Mouse (Mus musculus) adrenal gland, postnatal 25 days (tissue): ENCODE data around the gene Hykk. TPM values are rescaled to one million over a fixed set of nuclear protein-coding genes. Genes with fewer than 3 reads are reported as not detected.
"Not testable (repeated sequence)": the region's sequence is repeated elsewhere in the genome, so short reads cannot be mapped to it uniquely, and the experiment has no call there.

Source experiments
- DNase-seq: peaks from one replicate; pipeline ENCODE4 v3.0.0; 2021; ENCODE audit warnings: mixed read lengths
- long read RNA-seq: library from polyadenylated mRNA; stranded (forward); transcript quantifications from one replicate; pipeline ENCODE4 v2.0.0, GENCODE M21; 2021
- total RNA-seq: library from RNA; stranded (reverse); gene quantifications from 2 replicates; pipeline ENCODE4 v1.2.3, GENCODE M21; 2021

Hykk gene
- 2.4 and 2.5 TPM in 2 replicates for total RNA-seq
- long read RNA-seq, full-length matches to known transcripts = 9 of 14 reads
- long read RNA-seq, partial matches to known transcripts = 0 of 14 reads
- long read RNA-seq, other reads (novel, unspliced or antisense) = 5 of 14 reads

DNA sequence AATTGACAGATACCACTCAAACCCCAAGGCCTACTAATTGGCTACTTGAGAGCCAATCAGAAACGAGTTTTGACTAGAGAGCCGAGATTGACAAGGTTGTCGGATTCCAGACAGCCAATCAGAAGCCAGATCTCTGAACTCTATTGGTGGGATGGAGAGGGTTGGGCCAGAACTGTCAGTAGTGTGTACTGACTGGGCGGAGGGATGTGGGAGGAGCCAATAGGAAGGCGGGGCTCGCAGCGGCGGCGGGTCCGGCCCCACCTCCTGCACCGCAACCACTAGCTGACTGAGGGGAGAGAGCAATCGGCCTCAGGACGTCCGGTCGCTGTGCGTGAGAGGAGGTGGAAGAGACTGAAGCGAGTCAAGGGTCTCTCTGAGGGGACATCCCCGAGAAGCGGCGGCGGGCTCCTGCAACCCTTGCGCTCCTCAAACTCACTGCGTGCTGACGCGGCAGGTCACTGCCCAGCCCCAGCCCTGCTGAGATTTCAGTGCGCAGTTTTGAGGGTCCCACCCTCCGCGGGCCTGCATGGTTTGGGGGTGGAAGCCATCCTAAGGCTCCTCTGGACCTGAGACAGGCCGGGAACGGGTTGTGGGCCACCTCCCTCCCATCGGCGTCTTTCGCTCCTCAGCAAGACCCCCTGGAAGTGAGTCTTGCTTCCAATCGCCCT, at the start of gene Hykk:
Gene Hykk, plus strand, starts transcription at position 274 of the 668 bp plus-strand sequence.
- peak; percentile 81 for DNase-seq

DNA sequence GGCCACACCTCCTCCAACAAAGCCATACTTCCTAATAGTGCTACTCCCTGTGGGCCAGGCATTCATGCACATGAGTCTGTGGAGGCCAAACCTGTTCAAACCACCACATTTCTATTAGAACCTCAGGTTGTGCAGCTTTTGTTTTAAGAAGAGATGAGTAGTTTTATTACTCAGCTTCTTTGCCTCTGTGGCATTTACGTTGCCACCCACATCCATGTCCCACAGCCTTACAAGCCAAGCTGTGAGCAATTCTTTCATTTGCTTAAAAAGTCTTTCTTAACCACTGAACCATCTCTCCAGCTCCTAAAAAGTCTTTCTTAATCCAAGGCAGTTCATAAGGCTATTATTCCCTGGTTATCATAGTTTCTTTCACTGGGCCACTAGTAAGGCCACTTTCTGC, 38.3 kb upstream of the Hykk start:
- no peak for DNase-seq

DNA sequence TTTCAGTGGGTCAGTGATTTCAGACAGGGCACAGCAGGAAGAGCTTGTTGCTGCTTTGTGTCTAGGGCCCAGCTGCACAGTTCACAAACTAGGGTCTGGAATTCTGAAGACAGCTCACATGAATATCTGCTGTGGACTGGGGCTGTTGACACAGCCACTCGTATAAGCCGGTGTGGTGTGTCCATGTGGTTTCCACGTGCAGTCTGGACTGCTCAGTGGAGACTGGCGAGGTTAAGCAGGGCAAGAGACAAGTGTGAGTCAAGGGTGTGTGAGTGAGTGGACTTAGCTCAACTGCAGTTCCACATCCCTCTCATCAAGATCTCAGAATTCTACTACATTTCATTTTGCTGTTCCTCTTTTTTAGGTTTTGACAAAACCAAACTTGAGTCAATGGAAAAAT, 25.0 kb upstream of the Hykk start:
- no peak for DNase-seq

DNA sequence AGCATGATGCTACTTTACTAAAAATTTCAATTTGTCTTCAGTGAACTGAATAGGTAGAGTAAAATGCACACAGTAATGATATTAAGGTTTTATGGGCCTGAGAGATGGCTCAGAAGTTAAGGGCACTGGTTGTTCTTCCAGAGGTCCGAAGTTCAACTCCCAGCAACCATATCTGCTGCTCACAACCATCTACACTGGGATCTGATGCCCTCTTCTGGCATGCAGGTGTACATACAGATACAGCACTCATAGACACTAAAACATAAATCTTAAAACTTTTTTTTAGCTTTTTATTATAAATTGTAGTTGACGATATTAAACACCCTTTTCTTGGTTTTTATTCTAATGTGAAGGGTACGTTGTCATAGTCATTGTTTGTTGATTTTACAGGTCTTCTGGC, 20.0 kb upstream of the Hykk start:
- no peak for DNase-seq

DNA sequence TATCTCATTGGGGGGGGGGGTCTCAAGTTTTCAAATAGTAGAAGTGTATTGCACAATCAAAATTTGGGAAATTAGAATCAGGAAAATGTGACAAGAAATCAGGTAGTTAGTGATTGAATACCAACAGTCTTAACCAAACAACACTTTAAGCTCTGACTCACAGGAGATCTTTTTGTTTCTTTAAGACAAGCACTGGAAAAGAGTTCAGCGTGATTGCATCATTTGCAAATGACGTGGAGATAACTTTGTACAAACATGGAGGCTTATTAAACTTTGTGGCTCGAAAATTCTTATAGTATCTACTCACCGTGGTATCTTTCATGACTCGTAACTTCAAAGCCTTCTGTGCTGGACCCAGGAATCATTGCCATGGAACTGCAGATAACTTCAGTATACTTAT, 7.6 kb upstream of the Hykk start:
- DNase-seq = no peak

DNA sequence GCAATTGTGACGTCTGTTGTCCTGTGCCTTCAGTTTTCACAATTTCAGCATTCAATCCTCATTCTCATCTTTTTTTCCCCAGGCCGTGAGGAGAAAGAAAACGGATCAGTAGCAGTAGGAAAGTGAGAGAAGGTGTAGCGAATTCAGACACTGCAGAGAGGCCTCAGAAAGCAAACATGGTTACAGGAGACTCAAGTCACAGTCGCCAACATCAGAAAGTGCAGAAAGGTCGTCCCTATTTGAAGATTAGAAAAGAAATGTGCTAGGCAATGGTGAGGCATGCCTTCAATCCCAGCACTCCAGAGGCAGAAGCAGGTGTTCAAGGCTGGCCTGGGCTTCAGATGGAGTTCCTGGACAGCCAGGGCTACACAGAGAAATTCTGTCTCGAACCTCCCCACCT, 1.5 kb upstream of the Hykk start:
- no peak for DNase-seq

DNA sequence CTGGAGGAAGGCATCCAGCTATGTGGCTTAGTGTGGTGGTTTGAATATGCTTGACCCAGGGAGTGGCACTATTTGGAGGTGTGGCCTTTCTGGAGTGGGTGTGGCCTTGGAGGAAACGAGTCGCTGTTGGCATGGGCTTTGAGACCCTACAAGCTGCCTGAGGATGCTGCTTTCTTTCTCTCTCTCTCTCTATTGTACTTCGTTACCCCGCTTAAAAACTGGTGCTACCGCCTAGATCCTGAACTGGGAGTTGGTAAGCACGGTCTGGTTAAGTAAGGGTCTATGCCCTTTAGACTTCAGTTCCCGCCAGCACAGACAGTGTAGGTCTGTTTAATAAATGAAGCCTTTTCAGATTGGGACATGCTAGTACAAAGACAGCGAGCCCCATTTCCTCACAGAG, 682 bp upstream of the Hykk start:
- no peak for DNase-seq

DNA sequence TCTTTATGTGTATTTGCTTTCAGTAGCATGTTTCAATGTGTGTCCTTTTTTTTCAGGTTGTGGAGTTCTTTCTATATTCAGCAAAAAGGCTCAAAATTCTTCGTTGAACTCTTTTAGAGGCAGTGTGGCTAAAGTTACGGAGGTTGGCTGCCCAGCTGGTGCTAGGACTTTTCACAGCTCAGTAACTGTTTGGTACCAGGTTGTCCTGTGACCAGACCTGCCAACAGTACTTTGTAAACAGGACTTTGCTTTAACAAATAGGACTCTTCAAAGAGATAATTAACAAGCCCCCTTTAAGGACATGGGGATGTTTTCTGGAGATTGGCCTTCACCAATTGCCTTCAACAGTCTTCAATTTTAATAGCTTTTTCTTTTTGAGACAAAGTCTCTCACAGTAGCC, 1.1 kb downstream of the Hykk start:
- no peak for DNase-seq

DNA sequence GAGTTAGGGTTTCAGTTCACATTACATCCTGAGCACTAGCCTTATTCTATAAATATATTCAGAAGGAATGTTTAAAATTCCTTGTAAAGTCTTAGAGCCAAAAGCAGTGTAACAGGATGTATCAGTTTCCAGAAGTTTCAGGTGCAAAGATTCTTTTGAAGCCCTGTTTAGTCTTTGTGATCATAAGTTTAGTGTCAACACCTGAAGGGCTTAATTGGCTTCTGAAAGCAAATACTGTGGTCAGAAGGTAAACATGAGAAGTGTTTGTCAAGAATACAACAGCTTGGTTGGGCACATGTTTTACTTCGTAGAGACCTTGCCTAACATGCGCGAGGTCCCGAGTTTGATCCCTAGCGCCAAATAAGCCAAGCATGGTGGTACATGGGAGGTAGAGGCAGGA, 1.7 kb downstream of the Hykk start:
- no peak for DNase-seq

DNA sequence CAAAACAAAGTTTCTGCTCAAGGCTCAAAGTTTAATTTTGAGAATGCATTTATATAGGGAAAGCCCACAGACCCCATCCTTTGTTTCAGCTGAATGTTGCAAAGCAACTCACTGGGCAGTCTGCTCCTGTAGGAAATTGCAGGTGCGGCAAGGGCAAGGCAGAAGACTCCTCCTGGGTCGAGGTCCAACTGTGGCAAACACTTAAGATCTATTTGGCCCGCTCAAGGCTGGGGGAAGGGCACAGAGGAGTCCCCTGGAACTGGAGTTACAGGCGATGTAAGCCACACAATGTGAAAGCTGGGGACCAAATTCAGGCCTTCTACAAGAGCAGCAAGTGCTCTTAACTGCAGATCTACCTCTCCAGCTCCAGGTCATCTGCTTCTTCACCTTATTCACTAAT, 2.9 kb downstream of the Hykk start:
- no peak for DNase-seq

DNA sequence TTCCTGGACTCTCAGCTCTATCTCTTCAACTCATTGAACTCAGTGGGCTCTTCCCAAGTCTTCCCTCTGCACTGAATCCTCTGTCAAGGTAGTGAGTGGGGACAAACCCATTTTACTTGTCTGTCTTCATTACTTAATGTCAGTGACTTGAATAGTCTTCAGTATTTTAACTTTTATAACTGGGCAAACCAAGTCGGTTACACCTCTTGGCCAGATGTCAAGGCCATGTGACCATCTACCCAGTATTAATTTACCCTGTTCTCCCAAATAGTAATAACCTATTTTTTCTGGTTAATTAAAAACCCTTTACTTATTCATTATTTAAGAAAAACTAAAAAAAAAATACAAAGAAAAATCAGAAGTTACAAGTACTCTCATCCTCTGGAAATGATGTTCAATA, 13.7 kb downstream of the Hykk start:
- no peak for DNase-seq

DNA sequence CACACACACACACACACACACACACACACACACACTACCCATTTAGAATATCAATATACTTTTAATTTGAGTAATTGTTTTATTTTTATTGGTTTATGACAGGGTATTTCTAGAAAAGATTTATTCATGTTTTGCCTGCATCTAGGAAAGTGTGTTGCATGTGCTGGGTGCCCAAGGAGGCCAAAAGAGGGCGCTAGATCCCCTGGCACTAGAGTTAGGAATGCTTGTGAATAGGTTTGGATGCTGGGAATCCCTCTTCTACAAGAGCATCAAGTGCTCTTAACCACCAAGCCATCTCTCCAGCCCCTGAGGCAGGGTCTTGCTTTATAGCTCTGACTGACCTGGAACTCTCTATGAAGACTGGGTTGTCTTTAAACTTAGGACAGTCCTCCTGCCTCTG, 14.7 kb downstream of the Hykk start:
- no peak for DNase-seq

DNA sequence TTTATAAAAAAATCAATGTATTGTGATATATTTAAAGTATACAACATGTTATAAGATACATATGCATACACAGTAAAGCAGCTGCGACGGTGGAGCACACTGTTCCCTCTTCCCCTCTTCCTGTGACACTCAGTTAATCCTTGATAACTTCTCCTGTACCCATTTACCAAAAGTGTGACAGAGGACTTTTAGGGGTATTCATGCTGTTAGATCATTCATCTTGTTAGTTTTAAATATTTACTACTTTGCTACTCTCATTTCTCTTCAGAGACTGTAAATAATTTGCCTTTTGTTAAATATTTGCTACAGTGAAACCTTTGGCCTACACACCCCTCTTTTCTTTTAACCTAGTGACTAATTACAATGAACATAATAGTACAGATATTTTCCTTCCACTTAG, 15.3 kb downstream of the Hykk start:
- no peak for DNase-seq

DNA sequence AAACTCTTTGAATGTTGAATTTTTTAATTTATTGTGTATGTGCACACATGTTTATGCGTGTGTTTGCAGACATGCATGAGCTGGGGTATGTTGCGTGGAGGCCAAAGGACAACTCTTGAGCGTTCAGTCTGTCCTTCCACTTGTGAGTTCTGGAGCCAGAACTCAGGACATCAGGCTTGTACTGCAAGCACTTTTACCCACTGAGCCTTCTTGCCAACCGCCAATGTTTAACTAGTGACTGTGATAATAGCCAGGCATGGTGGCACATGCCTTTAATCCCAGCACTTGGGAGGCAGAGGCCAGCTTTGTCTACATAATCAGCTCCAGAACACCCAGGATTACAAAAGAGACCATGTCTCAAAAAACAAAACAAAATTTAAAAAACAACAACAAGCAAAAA, 25.0 kb downstream of the Hykk start:
- no peak for DNase-seq

DNA sequence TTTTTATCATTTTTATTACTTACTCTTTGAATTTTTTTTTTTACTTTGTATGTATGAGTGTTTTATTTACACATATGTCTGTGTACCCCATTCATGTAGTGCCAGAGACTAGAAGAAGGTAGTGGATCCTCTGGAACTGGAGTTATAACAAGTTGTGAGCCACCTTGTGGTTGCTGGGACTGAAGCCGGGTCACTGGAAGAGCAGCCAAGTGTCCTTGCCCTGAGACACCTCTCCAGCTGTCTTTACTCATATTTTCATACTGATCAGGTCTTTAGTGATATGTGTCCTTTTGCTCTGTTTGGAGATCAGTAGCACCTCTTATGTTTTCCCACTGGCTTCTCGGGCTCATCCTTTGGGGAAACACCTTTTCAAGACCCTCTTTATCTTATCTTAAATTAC, 27.4 kb downstream of the Hykk start:
- DNase-seq = no peak

DNA sequence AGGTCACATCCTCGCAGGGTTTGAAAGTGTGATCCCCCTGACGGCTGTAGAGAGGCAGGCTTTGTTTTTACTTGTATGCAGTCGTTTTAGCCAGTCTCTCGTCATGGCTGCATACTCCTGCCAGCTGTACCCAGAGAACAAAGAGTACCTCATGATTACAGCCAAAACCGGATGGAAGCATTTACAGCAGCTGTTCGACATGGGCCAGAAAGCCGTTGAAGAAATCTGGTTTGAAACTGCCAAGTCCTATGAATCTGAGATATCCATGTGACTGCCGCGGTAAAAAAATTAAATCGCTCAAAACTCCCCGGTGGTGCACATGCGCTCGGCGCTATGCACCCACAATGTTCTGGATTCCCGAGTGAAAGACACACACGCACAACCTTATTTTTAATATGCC, 29.2 kb downstream of the Hykk start:
- no peak for DNase-seq

DNA sequence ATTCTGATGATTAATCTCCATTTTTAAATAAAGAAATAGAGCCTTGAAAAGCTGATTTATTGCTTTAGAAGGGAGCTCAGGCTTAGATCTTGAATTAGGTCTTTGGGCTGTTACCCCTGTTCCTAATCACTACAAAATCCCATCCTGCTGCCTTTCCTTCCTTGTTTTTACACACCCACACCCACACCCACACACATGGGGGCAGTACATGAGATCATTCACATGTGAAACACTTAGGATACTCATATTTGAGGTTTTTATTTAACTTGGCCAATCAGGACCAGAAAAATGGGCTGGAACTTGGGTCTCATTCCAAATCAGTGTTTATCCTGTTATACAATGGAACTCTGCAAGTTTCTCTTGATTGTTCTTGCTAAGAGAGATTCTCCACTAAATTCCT, 32.4 kb downstream of the Hykk start:
- no peak for DNase-seq

DNA sequence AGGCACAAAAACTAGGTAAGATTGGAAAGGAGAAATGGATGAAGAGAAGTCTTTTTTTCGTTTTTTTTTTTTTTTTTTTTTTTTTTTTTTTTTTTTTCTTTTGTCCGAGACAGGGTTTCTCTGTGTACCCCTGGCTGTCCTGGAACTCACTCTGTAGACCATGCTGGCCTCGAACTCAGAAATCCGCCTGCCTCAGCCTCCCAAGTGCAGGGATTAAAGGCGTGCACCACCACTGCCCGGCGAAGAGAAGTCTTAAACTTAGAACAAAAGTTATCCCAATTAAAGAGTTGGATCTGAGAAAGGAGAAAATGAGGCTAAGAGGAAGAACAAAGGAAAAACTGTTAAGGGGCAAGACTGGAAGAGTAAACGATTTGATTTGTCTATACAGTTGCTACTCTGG, 33.1 kb downstream of the Hykk start:
- not testable (repeated sequence) for DNase-seq

DNA sequence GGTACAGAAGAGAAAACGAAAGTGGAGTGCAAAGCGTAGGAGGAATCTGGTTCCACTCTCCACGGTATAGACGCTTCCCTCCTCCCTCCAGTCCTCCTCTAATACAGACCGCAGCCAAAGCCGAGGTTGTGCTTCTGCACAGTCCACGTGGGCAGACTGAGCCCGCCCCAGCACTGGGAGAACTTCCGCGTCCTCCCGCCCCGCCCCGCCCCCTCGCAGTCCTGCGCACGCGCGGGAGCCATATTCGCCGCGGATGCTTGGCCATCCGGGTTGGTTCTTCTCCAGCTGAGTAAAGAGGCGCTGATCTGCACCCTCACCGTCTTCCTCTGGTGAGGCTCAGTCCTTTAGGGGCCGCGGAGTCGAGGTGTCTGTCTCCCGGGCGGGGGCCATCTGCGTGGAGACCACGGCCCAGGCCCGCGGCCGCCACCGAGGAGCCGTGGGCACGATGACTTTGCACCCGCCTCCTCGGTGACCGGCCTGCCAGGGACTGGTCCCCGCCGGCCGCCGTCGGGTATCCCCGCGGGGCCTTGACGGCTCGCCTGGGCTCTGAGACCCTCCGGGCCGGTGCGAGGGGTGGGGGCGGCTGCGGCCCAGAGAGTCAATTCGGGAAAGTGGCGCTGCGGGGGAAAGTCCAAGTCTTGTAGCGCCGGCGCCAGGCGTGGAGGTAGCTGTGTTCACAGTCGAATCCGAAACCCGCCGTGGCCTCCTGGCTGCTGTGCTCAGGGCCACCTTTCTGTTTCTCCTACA, 33.7 kb downstream of the Hykk start, which contains the start of the genes Psma4 and AY074887:
Gene Psma4, plus strand, starts transcription at position 216 of the 747 bp plus-strand sequence.
Gene AY074887, minus strand, starts transcription at position 424 of the 747 bp plus-strand sequence.
- DNase-seq = peak; percentile 94

DNA sequence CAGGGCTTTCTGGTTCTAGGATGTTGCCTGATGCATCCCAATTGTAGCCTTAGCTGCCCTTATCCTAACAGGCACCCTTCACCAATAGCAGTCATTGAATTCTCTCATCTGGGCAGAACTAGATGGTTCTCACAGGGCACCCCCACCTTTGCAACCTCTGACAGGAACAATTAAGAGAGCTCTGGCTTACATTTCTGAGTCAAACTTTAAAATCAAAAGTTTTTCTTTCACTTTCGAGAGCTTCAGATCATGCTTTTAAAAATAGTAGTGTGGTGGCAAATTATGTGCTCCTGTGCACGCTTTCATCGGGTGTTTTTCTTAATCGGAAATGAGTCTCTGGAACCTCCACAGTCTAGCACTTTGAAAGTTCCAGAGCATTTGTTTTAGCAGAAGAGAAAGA, 44.0 kb downstream of the Hykk start:
- DNase-seq = no peak

DNA sequence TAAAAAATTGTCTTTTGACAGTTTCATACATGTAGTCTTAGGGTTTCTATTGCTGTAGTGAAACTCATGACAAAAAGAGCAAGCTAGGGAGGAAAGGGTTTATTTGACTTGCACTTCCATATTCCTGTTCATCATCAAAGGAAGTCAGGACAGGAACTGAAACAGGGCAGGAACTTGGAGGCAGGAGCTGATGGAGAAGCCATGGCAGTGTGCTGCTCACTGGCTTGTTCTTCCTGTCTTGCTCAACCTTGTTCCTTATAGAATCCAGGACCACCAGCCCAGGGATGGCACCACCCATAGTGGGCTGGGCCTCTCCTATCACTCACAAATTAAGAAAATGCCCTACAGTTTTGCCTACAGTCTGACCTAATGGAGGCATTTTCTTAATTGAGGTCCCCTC, 46.6 kb downstream of the Hykk start:
- DNase-seq = no peak

DNA sequence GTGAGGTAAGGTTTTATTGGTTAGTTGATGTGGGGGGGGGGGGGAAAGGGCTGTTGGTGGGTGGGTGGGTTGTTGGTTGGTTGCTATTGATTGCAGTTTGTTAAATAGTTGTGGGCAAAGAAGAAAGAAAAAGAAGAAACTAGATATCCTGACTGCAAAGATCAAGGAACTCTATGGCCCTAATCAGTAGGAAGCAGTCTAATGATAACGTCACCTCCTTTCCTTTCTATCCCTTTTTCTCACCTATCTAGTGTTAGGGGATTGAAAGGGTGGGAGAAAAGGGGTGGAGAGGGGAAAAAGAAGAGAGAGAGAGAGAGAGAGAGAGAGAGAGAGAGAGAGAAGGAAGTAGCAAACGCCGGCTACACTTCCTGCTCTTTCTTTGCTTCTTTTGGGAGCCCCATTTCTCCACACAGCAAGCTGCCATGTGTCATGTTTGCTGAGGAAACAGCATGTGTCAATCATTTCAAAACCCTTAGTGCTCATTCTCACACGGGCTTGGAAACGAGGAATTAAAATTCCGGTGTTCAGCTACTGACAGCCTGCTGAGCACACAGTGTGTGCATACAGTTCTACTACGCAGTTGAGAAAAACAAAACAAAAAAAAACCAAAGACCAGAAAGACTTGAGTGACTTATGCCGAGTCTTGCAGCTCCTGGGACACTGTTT, 53.0 kb downstream of the Hykk start:
- no peak for DNase-seq

DNA sequence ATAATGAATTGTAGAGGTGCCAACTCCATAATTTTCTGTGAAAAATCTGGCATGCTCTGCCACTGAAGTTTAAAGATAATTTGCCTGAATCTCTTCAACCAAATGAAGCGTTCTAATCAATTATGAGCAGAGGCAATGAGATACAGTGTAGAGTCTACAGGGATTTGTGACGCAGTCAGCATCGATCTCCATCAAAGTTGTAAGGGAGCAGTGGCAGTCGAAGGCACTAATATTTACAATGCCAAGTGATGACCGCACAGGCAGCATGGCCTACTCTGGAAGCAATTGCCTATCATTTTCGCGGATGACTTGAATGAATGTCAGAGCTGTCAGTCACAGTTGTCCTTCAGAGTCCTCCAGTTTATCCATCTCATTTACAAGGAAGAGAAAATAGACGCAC, 63.6 kb downstream of the Hykk start, which contains the start of gene Chrna5:
Gene Chrna5, plus strand, starts transcription at position 207 of the 400 bp plus-strand sequence.
- DNase-seq = no peak
